Mouse (Mus musculus) CD8-positive naive resting alpha-beta T cell, adult 2 months (primary cell): ENCODE data around the gene Kif26b.

Source experiments
- DNase-seq, 2 experiments: peaks; one replicate each; pipeline ENCODE4 v3.0.0; 2022; ENCODE audit warnings: low read depth in 2 of 2, low spot score in 2 of 2

The Kif26b gene

DNA sequence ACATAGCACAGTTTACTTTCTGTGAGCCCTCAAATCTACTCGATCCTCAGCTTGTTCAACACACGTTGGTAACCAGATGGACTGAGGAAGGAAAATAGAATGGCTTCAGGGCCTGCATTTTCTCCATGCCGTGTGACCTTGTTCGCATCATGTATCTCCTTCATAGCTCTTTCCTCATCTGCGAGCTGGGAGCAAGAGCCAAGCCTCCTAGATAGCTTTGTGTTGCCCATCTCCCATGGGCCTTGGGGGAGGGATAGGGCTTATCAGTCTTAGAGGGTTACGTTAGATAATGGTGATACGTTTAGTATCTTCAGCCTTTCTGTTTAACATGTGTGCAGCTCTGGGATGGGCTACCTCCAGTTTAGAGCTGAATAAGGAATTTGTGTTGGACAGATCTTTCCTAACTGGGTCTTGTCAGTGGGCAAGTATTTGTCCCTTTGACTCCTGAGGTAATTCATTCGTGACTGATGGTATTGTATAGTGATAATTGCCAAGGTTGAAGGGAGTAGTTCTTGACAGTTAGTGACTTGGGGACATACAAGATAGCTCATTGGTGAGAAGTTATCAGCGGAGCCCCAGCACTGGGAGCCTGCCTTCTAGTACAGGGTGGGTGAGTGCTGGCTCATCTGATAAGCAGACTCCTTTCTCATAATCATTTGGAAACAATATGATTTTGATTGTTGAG lies 183.4 kb downstream of the Kif26b start:
- DNase-seq = no peak

DNA sequence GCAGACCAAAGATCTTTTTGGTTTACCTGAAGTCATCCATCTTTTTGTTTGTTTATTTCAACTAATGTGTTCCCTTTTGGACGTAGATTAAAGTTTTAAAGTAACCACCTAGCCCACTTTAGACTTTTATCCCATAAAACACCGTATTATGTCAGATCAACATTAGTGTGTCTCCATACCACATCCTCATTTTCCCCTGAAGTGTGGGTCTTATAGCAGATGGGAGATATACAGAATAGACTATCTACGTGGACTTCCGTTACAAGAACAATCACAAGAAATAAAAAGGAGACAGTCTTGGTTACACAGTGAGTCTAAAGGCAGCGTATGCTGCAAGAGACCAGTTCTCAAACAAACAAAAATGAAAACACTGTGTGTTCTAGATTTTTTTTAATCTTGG lies 185.3 kb downstream of the Kif26b start:
- no peak for DNase-seq

DNA sequence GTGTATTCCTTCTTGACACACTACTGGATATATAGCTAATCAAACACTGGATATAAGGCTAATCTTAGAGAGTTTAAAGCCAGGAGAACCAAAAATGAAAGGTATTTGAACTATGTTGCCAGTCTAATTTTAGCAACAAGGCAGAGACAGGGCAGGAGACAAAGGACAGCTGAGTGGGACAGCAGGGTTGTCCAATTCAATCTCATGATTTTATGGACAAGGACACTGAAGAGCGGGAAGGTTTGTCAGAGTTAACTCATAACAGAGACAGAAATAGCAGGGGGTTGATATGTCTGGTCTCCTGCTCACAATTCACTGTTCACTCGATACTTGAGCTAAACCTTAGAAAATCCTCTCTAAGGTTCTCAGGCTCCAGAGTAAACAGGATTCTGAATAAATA lies 187.5 kb downstream of the Kif26b start:
- no peak for DNase-seq

DNA sequence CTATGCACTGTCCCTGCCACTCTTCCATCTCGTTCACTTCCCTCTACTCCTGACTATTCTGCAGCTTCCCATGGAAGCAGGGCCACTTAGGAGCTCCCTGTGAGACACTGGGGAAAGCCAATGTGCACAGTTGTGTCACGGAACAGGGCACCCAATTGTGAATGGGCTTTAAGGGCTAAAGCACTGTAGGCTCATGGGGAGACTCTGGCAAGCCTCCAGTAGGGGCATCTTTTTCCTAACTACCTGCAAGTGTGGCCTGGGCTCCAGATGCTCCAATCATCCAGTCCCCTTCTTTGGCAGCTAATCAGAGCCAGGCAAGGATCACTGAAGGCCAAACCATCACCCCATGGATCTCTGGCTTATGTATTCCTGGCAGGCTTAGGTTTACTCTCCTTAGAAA lies 191.9 kb downstream of the Kif26b start:
- DNase-seq = no peak

DNA sequence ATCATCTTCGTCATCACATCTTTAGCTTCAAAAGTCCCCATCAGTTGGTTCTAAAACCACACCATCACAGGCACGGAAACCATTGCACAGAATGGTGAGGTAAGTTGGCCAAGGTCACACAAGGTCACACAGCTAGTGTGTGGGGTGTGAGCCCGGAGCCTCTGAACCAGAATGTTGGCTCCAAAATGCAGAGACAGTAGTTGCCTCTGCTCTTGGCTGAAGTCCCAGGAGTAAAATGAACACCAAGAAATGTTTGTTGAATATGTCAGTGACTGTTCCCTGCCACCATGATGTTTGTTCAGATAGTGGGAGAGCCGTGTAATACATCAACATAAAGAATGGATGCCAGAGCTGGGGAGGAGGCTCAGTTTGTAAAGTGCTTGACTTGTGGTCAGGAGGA lies 193.9 kb downstream of the Kif26b start:
- DNase-seq = no peak

DNA sequence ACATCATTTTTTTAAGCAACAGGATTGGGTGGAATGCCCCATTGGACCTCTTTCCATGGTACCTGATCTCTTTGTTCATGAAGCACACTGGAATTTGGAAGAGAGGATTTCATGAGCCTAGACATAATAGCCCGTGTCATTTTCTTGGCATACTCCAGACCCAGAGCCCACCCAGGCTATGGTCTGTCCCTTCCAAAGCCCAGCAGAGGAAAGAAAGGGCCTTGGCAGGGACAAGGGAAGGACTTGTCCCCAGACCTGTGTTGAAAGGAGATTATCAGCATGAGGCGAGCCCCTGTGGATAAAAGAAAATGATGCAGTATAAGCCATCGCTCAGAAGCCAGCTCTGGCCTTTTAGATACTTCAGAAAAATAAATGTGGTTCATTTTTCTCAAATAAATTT lies 196.6 kb downstream of the Kif26b start:
- no peak for DNase-seq

DNA sequence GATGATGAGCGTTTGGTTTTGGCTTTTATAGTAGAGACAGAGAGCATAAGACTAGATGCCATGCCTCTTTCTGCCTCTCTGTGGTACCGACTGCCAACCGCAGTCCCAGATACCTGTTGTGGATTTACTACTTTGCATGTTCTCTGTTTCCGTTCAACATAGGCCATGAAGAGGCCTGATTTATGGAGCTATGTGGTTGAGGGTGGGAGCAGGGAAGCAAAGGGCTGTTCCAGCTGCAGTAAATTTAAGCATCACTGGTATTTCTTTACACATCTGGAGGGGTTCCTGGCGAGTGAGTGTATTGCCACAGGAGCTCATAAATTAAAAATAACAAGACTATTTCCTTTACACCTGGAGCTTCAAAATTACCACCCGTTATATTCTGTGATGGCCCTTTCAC lies 199.3 kb downstream of the Kif26b start:
- DNase-seq = no peak

DNA sequence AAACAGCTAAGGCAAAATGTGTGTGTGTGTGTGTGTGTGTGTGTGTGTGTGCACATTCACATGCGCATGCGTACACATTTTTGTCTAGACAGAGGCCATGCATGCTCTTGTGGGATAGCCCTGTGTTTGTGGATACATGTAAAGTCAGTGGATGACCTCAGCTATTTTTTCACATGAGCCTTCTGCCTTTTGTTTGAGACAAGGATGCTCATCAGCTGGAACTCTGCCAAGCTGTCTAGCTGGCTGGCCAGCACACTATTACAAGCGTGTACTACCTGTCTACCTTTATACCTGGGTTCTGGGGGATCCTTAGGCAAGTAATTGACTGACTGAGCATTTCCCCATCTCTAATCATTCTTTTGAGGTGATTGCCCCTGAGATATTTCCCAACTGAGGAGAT lies 201.3 kb downstream of the Kif26b start:
- DNase-seq = no peak

DNA sequence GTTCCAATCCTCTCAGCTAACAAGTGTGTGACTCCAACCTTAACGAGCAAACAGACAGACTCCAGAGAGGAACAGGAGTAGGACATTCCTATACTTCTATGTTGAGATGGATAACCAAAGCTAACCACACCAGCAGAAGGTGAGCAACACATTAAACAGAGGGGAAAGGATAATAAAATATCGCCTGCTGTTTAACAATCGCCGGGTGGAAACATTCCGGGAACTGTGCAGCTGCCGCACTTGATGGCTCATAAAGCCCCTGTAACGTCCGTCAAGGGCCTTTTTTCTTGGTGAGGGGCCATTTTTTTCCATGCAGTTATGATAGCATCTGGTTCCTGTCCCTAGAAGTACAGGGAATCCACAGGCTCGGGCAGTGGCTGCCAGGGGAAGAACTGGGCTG lies 204.1 kb downstream of the Kif26b start:
- no peak for DNase-seq

DNA sequence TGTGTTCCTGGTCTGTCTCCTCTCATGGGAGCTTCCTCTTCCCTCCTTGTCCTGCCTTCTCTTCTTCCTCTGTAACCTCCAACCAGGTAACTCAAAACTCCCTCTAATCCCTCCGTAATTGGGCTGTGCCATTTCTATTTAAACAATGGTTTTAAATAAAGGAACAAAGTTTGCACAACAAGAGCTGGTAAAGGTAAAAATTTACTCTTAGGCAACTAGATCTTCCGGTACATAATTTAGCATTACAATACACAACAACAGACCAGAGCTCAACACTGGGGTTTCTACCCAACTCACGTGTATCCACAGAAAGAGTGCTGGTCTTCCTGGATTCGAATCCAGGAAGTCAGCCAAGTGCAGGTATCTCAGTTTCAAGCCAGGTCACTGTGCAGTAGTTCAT lies 205.7 kb downstream of the Kif26b start:
- DNase-seq = no peak

DNA sequence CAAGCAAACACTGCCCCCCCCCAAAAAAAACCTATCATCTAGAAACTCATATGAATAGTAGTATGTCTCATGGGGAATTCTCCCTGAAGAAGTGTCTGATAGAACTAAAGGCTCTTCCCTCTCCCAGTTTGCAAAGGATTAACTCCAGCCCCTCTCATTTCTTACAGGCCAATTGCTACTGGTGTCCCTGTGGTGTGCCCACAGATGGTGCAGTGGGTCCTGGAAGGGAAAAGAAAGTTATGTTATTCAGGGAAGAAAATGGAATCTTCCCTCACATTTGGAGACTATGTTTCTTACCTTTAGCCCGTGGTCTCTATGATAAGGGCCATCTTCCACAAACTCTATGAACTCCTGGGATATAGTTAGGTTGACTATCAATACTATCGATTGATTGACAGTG lies 208.0 kb downstream of the Kif26b start:
- no peak for DNase-seq

DNA sequence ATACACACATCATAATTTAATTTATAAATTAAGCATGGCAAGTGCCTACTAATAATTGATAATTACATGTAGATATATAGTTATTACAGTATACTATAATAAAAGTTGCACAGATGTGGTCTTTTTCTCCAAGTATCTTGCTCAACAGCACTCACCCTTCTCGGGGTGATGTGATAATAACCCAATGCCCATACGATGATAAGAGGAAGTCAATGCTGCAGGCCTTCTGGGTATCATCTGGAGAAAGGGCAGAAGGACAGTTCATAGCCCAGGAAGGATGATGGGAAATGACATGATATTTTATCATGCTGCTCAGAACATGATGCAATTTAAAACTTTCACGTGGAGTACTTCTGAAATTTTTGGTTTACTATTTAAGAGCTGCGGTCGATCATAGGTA lies 214.9 kb downstream of the Kif26b start:
- no peak for DNase-seq

DNA sequence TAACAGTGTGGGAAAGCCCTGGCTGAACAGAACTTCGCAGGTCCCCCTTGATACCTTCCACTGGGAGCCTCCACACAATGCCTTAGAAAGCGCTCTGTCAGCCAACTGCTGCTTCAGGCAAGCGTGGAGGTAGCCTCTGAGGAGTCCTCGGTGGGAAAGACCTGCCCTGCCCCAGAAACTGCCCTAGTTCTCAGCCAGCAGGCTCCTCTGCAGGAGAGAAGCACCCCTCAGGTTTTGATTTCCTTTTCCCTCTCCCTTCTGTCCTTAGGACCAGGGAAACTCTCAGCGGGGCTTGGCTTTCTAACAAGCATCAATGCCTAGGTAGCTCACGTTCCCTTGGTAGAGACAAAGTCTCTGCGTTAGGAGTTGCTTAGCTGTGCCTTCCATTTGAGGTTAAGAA lies 215.6 kb downstream of the Kif26b start:
- no peak for DNase-seq

DNA sequence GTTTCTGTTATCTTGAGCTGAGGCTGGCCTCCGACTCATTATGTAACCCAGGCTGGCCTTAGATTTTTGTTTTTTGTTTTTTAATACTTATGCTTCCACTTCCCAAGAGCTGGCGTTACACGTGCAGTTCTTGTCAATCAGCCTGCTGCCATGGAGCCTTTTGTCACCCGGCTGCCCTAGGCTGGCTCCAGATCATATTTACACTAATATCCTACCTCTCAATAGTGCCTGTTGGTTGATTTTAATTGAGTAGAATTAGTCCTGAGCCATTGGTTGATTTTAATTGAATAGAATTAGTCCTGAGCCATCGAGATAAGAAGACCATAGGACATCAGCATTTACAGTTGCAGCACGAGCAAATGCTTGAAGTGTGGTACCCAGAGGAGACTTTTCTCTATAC lies 216.0 kb downstream of the Kif26b start:
- no peak for DNase-seq

DNA sequence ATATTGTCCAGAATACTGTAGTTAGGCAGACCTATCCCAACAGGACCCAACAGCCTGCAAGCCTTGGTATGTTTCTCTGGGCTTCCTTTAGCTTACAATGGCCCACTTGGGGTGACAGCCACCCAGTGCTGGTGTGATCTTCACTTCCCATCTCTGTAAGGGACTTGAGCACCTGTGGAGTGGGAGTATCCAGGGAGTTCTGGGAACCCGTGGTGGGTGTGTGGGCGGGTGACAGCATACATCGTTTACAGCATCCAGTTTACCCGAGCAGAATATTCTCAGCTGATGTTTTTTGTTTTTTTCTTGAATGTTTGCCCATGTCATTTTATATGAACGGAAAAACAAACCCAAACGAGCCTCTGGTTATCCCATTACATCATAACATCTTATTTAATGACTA lies 216.5 kb downstream of the Kif26b start:
- DNase-seq = no peak

DNA sequence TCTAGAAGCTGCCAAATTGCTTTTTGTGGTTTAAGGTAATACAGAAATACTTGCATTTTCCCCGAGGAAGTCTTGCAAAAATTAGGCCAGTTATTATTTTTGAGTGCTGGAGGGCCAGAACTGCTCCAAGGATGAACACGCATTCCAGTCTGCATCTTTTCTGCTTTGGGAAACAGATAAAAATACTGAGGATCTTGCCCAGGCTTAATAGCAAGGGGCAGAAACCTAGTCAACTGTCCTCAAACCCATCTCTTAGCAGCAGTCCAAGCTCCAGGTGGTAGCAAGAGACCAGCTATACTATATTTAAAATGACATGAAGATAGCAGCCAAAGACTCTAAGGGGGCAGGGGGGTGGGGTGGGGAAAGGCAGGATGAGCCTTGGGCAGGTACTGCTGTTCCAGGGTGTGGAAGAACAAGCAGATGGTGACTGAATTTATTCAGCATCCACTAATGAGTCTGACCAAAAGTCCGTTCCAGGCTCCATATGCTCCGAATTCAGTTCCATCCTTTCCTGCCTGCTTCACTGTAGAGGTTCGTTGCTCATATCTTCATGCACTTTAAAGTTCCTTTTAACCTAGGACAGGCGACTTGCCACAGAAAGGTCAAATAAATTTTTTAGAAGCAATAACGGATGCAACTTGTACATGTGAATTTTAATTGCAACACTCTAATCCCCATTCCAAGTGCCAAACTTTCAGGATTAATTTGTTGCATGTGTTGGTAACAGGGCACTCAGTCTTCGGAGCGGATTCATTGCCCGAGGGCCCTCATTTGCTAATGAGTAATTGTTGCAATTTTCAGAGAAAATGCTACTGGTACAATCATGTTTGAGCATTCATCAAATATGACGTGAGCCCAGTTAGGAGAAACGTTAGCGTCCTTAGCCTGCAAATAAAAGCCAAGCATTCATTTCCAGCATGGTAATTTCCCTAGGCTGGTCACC lies 218.6 kb downstream of the Kif26b start:
- no peak for DNase-seq

DNA sequence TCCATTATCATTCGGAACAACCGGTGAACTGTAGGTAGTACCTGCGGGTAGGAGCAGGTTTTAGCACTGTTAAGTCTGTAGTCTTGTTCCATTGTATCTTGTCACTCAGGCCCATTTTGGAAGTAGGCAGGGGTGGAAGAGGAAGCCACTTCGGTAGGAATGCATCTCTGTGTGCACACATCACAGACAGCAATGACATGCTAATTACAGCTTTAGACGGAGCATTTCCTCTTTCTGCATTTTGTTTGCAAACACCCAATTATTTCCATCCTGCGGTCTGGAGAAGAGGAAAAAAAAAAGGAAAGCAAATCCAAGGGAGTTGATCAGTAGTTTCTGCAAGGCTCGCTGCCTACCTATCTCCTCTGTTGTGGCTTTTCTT lies 219.3 kb downstream of the Kif26b start:
- no peak for DNase-seq

DNA sequence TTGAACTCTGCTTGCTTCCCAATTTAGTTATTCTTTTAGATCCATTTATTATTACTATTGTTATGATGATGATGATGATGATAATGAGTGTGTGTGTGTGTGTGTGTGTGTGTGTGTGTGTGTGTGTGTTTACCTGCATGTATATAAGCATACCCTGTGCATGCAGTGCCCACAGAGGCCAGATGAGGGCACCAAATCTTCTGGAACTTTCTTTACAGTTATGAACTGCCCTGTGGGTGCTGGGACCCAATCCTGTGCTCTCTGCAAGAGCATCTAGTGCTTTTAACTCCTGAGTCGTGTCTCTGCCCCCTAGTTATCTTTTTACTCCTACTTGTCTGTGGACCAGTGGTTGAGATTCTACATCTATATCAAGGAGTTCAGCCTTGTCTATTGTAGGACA lies 219.7 kb downstream of the Kif26b start:
- no peak for DNase-seq

DNA sequence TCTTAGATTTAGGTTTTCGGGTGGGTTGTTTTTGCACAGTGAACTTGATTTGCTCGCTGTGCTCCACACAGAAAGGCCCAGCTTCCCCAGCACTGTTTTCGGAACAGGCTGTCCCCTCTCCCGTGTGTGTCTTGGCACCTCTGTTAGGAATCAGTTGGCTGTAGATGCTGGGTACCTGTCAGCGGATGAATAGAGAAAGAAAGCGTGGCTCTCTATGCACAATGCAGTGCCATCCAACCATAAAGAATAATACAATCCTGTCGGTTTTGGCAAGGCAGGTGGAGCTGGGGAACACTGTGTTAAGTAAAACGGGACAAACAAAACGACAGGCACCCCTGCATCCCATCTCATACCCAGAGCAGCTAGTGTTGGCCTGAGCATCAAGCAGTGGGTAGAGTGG lies 220.9 kb downstream of the Kif26b start:
- DNase-seq = no peak

DNA sequence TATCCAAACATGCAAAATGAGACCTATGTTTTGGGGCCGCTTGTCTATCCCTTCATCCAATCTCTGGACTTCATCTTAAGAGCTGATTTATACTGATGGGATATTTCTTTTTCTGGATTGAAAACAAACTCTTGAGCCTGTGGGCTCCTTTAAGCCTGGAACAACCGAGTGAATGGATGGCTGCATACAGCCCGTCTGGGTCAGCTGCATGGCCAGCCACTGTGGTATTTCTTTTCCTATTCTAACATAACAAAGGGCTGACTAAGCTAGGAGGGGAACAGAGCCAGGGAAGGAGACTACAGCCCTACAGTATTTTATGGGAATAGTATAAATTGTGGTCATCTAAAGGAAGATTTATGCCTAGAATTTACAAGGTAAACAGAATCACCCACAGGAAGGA lies 229.5 kb downstream of the Kif26b start:
- no peak for DNase-seq

DNA sequence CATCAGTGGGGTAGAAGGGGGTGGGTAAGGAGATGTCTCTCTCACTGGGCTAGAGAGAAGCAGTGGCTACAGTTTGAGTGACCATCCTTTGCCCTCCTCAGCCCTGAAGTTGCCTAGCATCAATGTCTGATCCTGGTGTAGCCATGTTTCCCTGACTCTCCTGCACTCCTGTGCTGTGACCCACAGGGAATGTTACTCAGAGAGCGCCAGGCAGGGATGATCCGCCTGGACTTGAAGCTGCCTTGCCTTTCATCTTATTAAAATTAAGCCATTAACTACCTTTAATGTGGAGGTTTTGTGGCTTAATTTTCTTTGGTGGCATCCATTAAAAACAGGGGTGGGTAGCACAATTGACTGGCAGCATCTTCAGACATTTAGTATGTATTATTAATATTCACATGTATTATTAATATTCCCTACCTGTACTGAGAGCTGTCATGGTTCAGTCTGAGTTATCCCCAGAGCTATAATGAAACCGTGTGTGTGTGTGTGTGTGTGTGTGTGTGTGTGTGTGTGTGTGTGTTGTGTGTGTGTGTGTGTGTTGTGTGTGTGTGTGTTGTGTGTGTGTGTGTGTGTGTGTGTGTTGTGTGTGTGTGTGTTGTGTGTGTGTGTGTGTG lies 233.3 kb downstream of the Kif26b start:
- no peak for DNase-seq

DNA sequence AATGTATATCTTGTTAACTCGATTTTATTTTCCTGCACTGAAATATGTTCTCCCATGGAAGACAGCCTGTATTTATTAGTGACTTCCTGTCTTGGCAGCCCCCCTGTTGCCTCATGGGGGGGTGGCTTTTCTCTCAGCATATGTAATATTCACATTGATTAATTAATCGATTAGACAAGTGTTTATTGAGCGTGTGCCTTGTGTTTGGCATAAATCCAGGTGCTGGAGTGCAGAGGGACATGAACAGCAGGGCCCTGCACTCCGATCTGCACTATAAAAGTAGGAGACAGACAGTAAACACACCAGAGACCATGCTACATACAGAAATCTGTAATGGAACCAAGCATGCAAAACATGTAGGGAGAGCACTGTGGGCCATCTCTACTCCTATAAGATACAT lies 236.0 kb downstream of the Kif26b start:
- no peak for DNase-seq
